Mouse (Mus musculus) duodenum, adult 2 months (tissue): ENCODE data around the gene Mael. TPM values are rescaled to one million over a fixed set of nuclear protein-coding genes. Genes with fewer than 3 reads are reported as not detected.

Experiments
- polyA plus RNA-seq: library from polyadenylated mRNA; depleted of rRNA; stranded (reverse); fragments of >200 nt; gene quantifications from 2 replicates; pipeline ENCODE4 v1.2.3, GENCODE M21; 2012; ENCODE audit warnings: low replicate concordance; rRNA removed

The Mael gene
- not detected in 2 replicates for polyA plus RNA-seq

GRCm38 (mm10) chr1:166238315-166238969 lies at the start of gene Mael:
Mael (minus strand) TSS chr1:166238747.

DNA sequence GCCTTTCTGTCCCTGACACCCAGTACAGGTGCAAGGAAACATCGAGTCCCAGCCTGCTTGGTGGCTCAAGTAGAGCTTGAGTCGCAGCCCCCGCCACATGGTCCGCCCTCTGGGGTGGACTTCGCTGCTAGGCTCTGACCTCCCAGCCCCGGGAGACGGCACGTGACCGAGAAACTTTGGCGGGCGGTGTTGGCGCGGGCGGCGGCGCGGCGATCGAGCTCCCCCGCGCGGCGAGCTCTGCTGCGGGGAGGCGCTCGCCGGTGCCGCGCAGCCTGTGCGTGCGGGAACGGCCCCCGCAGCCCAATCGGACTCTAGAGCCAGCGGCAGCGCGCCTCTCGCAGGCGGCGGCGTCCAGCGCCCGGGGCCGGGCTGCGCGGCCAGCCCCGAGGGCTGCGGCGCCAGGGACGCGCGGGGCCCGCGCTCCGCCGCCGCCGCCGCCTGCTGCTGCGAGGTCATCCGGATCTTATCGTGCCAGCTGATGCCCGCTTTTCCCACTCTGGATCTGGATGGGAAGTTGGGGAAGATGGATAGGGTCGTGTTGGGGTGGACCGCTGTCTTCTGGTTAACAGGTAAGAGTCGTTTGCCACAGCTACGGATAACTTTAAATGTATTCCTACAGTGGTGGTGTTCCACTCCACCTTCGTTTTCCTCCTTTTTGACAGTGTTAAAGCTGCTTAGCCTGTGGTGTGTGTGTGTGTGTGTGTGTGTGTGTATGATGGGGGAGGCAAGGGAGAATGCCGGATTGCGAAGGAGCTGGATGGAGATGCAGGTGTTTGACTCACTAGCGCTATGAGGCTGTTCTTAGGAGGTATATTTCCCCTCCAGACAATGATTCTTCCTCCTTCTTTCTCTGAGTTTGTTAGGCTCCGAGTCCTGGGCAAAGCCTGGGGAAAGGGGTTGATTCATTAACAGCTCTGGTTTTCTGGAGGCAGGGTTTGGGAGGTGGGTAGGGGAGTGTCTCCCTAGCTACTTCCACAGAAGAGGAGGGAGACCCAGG lies 15.6 kb upstream of the Mael start, which contains the start of gene Ildr2:
Ildr2 (plus strand) TSS at position 242 of the 997 bp plus-strand sequence.

Other genes starting within 250 kb of the Mael start
- gene Pou2f1, start 236.1 kb downstream of the Mael start, polyA plus RNA-seq: 5.3 and 11.5 TPM in 2 replicates
- gene Dusp27, start 110.8 kb downstream of the Mael start, polyA plus RNA-seq: 0.04 and 0.05 TPM in 2 replicates
- 336 and 567 TPM in 2 replicates for gene Gpa33, start 108.5 kb downstream of the Mael start, polyA plus RNA-seq
- gene Ildr2, start 15.4 kb upstream of the Mael start, polyA plus RNA-seq: 0.04 and 0.28 TPM in 2 replicates
- 4.6 and 6.8 TPM in 2 replicates for gene Tada1, start 140.3 kb upstream of the Mael start, polyA plus RNA-seq
- 0.59 and 1.8 TPM in 2 replicates for gene Pogk, start 171.1 kb upstream of the Mael start, polyA plus RNA-seq